Mouse (Mus musculus) lung, postnatal 0 days (tissue): ENCODE data around the gene Sec24b. TPM values are rescaled to one million over a fixed set of nuclear protein-coding genes. Genes with fewer than 3 reads are reported as not detected.

Source experiments
- ATAC-seq: fragments of 200-750 bp; cut with Nextera tagmentation; 2 replicates; pipeline ENCODE4 v1.8.0; 2017; ENCODE audit warnings: moderate library complexity
- DNase-seq: peaks from one replicate; pipeline ENCODE4 v3.0.0-alpha.2; 2016; ENCODE audit warnings: low spot score
- H3K27ac ChIP-seq: fragments of 300-500 bp; sonication (generic); 2 replicates; pipeline ENCODE4 v1.5.1; 2014; ENCODE audit warnings: antibody characterized with exemption, mild to moderate bottlenecking, low read length, mixed read lengths
- H3K27me3 ChIP-seq: fragments of 300-500 bp; sonication (generic); replicated peaks from 2 replicates; pipeline ENCODE4 v1.6.1; 2014; ENCODE audit warnings: low read length, mixed read lengths; ENCODE audit not compliant: insufficient read depth
- H3K36me3 ChIP-seq: fragments of 300-500 bp; sonication (generic); 2 replicates; pipeline ENCODE4 v1.6.1; 2014; ENCODE audit warnings: low read length, mixed read lengths; ENCODE audit not compliant: insufficient read depth
- H3K4me1 ChIP-seq: fragments of 300-500 bp; sonication (generic); 2 replicates; pipeline ENCODE4 v1.6.1; 2014; ENCODE audit warnings: antibody characterized with exemption, low read depth, low read length, mixed read lengths; ENCODE audit not compliant: insufficient read depth
- H3K4me2 ChIP-seq: fragments of 300-500 bp; sonication (generic); replicated peaks from 2 replicates; pipeline ENCODE4 v1.6.1; 2014; ENCODE audit warnings: low read depth, mild to moderate bottlenecking, low read length, moderate library complexity, mixed read lengths
- H3K4me3 ChIP-seq: fragments of 300-500 bp; sonication (generic); 2 replicates; pipeline ENCODE4 v1.5.1; 2014; ENCODE audit warnings: low read depth, low read length
- H3K9ac ChIP-seq: fragments of 300-500 bp; sonication (generic); replicated peaks from 2 replicates; pipeline ENCODE4 v1.6.1; 2014; ENCODE audit warnings: low read depth, mild to moderate bottlenecking
- H3K9me3 ChIP-seq: fragments of 300-500 bp; sonication (generic); 2 replicates; pipeline ENCODE4 v1.6.1; 2016; ENCODE audit warnings: low read length, mixed read lengths
- CTCF ChIP-seq: IDR thresholded peaks from 2 replicates; pipeline ENCODE4 v1.5.1; 2016; ENCODE audit warnings: antibody characterized with exemption, mild to moderate bottlenecking
- EP300 ChIP-seq: IDR thresholded peaks from 2 replicates; pipeline ENCODE4 v1.6.1; 2016; ENCODE audit warnings: antibody characterized with exemption, mild to moderate bottlenecking, control low read depth
- WGBS: fragments of 180-500 bp; shearing (Covaris S2); extraction: QIAGEN DNeasy Blood & Tissue Kit; methylation state at CpG from one replicate; pipeline ENCODE4 v1.1.7; 2014; 5-methylcytosine and 5-hydroxymethylcytosine counted together
- polyA plus RNA-seq: library from polyadenylated mRNA; unstranded; fragments of >200 nt; fragmentation: Nextera tagmentation; extraction: Ambion mirVana; gene quantifications from 2 replicates; pipeline ENCODE4 v1.2.1, GENCODE M21; 2015

The Sec24b gene
- polyA plus RNA-seq, 1 experiment from 2014 or later: 21.8 TPM

- 82% methylated on average over 8 of the region's 8 CpGs for whole genome bisulfite sequencing
Measured at GRCm38 (mm10) chr3:129964681-129965080, 96.7 kb downstream of the Sec24b start.

GRCm38 (mm10) chr3:129962533-129962932, 98.8 kb downstream of the Sec24b start:
- WGBS: 73% methylated on average over 8 of the region's 8 CpGs
- Histone ChIP-seq H3K9ac (no peak overlapping the region), H3K4me1 (no peaks in the 10 kb centered on the region), H3K36me3 (no peaks in the 10 kb centered on the region), H3K27ac (no peak overlapping the region), H3K9me3 (no peaks in the 10 kb centered on the region), H3K27me3 (no peaks in the 10 kb centered on the region), H3K4me2 (no peak overlapping the region), H3K4me3 (no peak overlapping the region)
- TF ChIP-seq CTCF (no peak), EP300 (no peak)
- ATAC-seq: no peak
- DNase-seq: no peak

More at GRCm38 (mm10) chr3:129964681-129965080, 96.7 kb downstream of the Sec24b start:
- Histone ChIP-seq H3K9ac (no peak overlapping the region), H3K27me3 (no peaks in the 10 kb centered on the region), H3K4me3 (no peak overlapping the region), H3K4me1 (peaks cover 3% of the 10 kb centered on the region; the same call in 1 of the 2 replicates), H3K36me3 (no peaks in the 10 kb centered on the region), H3K4me2 (no peak overlapping the region), H3K9me3 (no peaks in the 10 kb centered on the region), H3K27ac (no peak overlapping the region)
- no peak for DNase-seq
- ATAC-seq: no peak
- TF ChIP-seq CTCF (no peak), EP300 (no peak)

- Histone ChIP-seq H3K4me3 (no peak overlapping the region), H3K4me1 (no peaks in the 10 kb centered on the region), H3K27me3 (no peaks in the 10 kb centered on the region), H3K27ac (no peak overlapping the region), H3K9ac (no peak overlapping the region), H3K9me3 (no peaks in the 10 kb centered on the region), H3K4me2 (no peak overlapping the region), H3K36me3 (no peaks in the 10 kb centered on the region)
- 86% methylated on average over 4 of the region's 4 CpGs for WGBS
- TF ChIP-seq CTCF: no peak
- no peak for TF ChIP-seq EP300
- no peak for ATAC-seq
- no peak for DNase-seq
Measured at GRCm38 (mm10) chr3:129953296-129953695, 108.1 kb downstream of the Sec24b start.

GRCm38 (mm10) chr3:129949158-129949773, 112.1 kb downstream of the Sec24b start:
- H3K27me3 ChIP-seq: no peaks in the 10 kb centered on the region
- H3K27ac ChIP-seq: no peak overlapping the region
- 79% methylated on average over 5 of the region's 5 CpGs for WGBS
- H3K9ac ChIP-seq: no peak overlapping the region
- no peak overlapping the region for H3K4me2 ChIP-seq
- no peaks in the 10 kb centered on the region for H3K9me3 ChIP-seq
- no peaks in the 10 kb centered on the region for H3K36me3 ChIP-seq
- DNase-seq (no peak), ATAC-seq (no peak)
- H3K4me3 ChIP-seq: no peak overlapping the region
- TF ChIP-seq CTCF (no peak), EP300 (no peak)
- H3K4me1 ChIP-seq: no peaks in the 10 kb centered on the region

- 77% methylated on average over 5 of the region's 5 CpGs for WGBS
- Histone ChIP-seq H3K36me3 (no peaks in the 10 kb centered on the region), H3K4me3 (no peak overlapping the region), H3K4me2 (no peak overlapping the region), H3K27me3 (no peaks in the 10 kb centered on the region), H3K4me1 (no peaks in the 10 kb centered on the region), H3K9ac (no peak overlapping the region), H3K9me3 (no peaks in the 10 kb centered on the region), H3K27ac (no peak overlapping the region)
- TF ChIP-seq EP300: no peak
- TF ChIP-seq CTCF: no peak
- ATAC-seq: no peak
- DNase-seq: peak; percentile 17
Measured at GRCm38 (mm10) chr3:129948359-129948758, 113.0 kb downstream of the Sec24b start.

GRCm38 (mm10) chr3:129946217-129946914, 115.0 kb downstream of the Sec24b start:
- H3K27me3 ChIP-seq: no peaks in the 10 kb centered on the region
- ATAC-seq: no peak
- no peak overlapping the region for H3K4me3 ChIP-seq
- no peak for DNase-seq
- no peak for TF ChIP-seq EP300
- TF ChIP-seq CTCF: no peak
- H3K4me1 ChIP-seq: no peaks in the 10 kb centered on the region
- H3K27ac ChIP-seq: no peak overlapping the region
- H3K9me3 ChIP-seq: no peaks in the 10 kb centered on the region
- 47% methylated on average over 5 of the region's 5 CpGs for WGBS
- H3K4me2 ChIP-seq: no peak overlapping the region
- no peaks in the 10 kb centered on the region for H3K36me3 ChIP-seq
- H3K9ac ChIP-seq: no peak overlapping the region
